Mouse (Mus musculus): ENCODE results near the gene B830017H08Rik. TPM values are rescaled to one million over a fixed set of nuclear protein-coding genes. Genes with fewer than 3 reads are reported as not detected.

Gene B830017H08Rik
- total RNA-seq, 1 experiment from 2014 or later, result not detected

GRCm38 (mm10) chr16:17851860-17852259 is 18.9 kb downstream of the B830017H08Rik start:
- DNase-seq, result no peak

GRCm38 (mm10) chr16:17853263-17853662 is 20.3 kb downstream of the B830017H08Rik start:
- no peak for DNase-seq

DNA sequence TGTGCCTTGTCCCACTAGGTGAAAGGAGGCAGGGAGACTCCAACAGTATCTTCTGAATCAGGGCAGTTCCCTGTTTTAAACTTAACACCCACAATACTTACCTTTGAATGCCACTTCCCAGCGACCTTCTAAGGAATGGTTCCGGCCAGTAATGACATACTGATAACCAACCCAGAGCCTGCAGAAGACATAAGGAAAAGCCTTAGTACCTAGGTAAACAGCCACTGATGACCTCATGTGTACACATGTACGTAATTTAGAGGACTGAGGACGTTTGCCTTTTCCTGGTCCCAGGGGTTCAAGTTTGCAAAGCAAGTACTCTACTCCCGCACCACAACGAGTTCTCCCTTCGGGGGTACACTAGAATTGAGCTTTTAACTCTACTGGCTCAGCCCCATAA is 24.2 kb downstream of the B830017H08Rik start:
- DNase-seq, result no peak

GRCm38 (mm10) chr16:17858592-17858991 is 25.7 kb downstream of the B830017H08Rik start:
- no peak for DNase-seq

- DNase-seq, result no peak
Observed at GRCm38 (mm10) chr16:17865293-17865692, 32.4 kb downstream of the B830017H08Rik start.

GRCm38 (mm10) chr16:17865770-17866169 is 32.8 kb downstream of the B830017H08Rik start:
- DNase-seq, result no peak

DNA sequence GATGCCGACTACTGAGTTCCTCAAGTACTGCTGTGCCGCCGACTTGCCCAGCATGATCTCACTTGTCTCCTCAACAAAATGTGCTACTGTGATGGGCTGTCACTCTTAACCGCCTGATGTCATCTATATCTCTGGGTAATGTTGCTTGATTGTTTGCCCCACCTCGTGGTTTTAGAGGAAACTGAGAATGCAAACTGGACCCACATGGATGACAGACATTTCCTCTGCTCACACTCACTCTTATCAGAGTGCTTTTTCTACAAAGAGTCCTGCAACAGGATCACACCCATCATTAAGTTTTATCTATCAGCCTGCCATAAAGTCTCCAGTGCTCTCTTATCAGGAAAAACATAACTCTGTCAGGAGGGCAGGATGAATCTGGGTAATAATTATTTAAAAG is 38.3 kb downstream of the B830017H08Rik start:
- no peak for DNase-seq

GRCm38 (mm10) chr16:17872995-17873394 is 40.1 kb downstream of the B830017H08Rik start:
- DNase-seq, result no peak

GRCm38 (mm10) chr16:17875174-17875573 is 42.3 kb downstream of the B830017H08Rik start:
- DNase-seq, result no peak

DNA sequence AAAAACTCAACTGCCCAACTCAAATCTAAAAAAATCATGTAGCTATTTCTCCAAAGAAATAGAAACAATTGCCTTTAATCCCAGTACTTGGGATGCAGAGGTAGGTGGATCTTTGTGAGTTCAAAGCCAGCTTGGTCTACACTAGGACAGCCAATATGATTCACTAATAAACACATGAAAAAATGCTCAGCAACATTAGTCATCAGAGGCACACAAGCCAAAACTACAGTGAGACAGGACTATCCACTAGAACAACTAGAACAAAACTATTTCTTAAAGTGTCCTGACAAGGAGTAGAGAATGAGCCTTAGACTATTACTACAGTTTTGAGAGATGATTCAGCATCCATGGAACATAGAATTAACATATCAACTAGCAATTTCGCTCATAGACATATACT is 43.2 kb downstream of the B830017H08Rik start:
- DNase-seq, result no peak

GRCm38 (mm10) chr16:17879571-17879970 is 46.6 kb downstream of the B830017H08Rik start:
- DNase-seq, result no peak

- DNase-seq, result no peak
Observed at GRCm38 (mm10) chr16:17882196-17882595, 49.3 kb downstream of the B830017H08Rik start.

- DNase-seq, result no peak
Observed at GRCm38 (mm10) chr16:17884116-17884515, 51.2 kb downstream of the B830017H08Rik start.

Other genes starting within 250 kb of the B830017H08Rik start
- gene Slc7a4, start 249.9 kb upstream of the B830017H08Rik start, total RNA-seq (2021), result 8.0 and 14.9 TPM in 2 replicates
- gene Smpd4, start 213.8 kb upstream of the B830017H08Rik start, total RNA-seq (2021), result 28.0 and 33.7 TPM in 2 replicates
- gene Ccdc74a, start 186.7 kb upstream of the B830017H08Rik start, total RNA-seq (2021), result 2.5 and 3.7 TPM in 2 replicates
- 74.8 and 76.0 TPM in 2 replicates for gene Med15, start 100.2 kb upstream of the B830017H08Rik start, total RNA-seq (2021)
- 32.3 and 49.0 TPM in 2 replicates for gene Klhl22, start 73.5 kb upstream of the B830017H08Rik start, total RNA-seq (2021)
- gene Scarf2, start 35.8 kb upstream of the B830017H08Rik start, total RNA-seq (2021), result 8.6 and 8.7 TPM in 2 replicates
- gene Car15, start 5.2 kb downstream of the B830017H08Rik start, total RNA-seq (2021), result 2.9 and 3.6 TPM in 2 replicates
- 0.30 TPM in 1 of 2 replicates, not detected in the other for gene Gm20518, start 58.5 kb downstream of the B830017H08Rik start, total RNA-seq (2021)
- 0.12 TPM in 1 of 2 replicates, not detected in the other for gene Tssk1, start 61.1 kb downstream of the B830017H08Rik start, total RNA-seq (2021)
- gene Dgcr2, start 65.4 kb downstream of the B830017H08Rik start, total RNA-seq (2021), result 67.7 and 73.0 TPM in 2 replicates
- not detected in 2 replicates for gene Tssk2, start 65.5 kb downstream of the B830017H08Rik start, total RNA-seq (2021)
- 19.4 and 21.0 TPM in 2 replicates for gene Ess2, start 78.2 kb downstream of the B830017H08Rik start, total RNA-seq (2021)
- not detected in 2 replicates for gene Gsc2, start 81.9 kb downstream of the B830017H08Rik start, total RNA-seq (2021)
- 297 and 308 TPM in 2 replicates for gene Slc25a1, start 95.1 kb downstream of the B830017H08Rik start, total RNA-seq (2021)
- not detected in 2 replicates for gene Vpreb2, start 147.3 kb downstream of the B830017H08Rik start, total RNA-seq (2021)
- 71.9 and 82.3 TPM in 2 replicates for gene Dgcr6, start 219.7 kb downstream of the B830017H08Rik start, total RNA-seq (2021)